Mouse (Mus musculus) naive thymus-derived CD4-positive, alpha-beta T cell, adult 2 months (primary cell): ENCODE results near the gene Gm10638.

Experiments
- DNase-seq: peaks from one replicate; pipeline ENCODE4 v3.0.0-alpha.2; 2011; ENCODE audit warnings: low read depth

Gene Gm10638

DNA sequence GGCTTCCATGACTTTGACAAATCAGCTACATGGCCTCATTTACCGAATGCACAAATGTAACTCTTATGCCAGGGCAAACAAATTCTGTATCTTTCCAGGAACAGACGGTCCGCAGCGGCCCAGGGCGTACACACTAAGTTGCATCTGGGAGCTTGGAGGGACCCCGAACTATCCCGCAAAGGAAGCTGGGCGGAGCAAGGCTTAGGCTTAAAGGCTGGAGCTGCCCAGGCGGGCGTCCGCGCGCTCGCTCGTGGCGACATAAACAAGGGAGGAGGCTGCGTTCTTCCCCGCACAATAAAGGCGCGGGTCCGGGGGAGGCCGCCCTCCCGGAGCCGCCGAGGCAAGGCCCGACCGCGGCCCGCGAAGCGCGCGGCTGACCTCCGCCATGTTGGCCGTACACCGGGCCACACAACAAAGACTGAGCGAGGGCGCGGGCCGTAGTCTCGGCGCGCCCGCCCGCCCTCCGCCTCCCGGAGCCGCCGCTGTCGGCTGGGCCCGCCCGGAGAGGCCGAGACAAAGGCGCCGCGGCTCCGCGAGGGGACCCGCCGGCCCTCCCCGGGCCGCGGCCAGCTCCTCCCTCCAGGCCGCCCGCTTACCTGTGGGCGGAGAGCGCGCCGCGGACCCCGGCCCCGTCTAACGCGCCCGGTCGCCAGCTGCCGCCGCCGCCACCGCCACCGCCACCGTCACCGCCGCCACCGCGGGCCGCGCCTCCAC, at the start of gene Gm10638, which contains the start of gene Siah1a:
Gm10638 (plus strand) TSS at position 479 of the 714 bp plus-strand sequence.
Siah1a (minus strand) TSS at position 714 of the 714 bp plus-strand sequence.
- DNase-seq, result peak; percentile 65

DNA sequence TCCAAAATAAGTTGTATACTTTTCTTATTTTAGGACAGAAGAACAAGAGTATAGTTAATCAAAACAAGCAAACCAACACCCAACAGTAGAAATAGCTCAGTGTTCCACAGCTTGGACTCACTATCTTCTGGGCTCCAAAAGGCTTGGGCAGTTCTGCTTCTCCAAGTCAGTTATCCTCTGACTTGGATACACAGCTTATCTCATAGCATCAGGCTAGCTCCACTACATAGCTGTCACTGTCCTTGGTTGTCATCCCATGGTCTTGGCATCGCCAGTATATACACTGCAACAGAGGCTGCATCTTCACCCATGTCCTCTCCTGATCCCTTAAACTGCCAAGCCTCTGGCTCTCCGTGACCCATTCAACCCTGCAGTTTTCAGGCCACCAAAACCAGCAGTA, 49.8 kb upstream of the Gm10638 start:
- DNase-seq, result no peak

- DNase-seq, result no peak
Measured at GRCm38 (mm10) chr8:86698811-86699421, 46.6 kb upstream of the Gm10638 start.

DNA sequence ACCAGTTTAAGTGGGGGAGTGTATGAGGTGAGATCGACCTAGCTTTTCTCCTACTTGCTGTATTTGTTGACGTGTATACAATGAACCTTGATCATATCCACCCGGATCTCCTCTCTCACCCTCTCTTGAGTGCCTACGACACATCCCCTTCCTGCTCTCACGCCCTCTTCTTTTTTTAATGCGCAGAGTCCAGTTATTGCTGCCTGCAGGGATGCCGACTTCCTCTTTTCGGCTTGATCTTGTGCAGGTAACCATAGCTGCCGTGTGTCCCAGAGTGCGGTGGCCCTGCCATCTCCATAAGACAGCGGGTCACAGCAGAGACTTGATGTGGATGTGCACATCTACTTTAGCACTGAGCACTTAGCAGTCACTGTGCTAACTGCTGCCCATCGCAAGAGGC, 46.0 kb upstream of the Gm10638 start:
- peak; percentile 54 for DNase-seq

DNA sequence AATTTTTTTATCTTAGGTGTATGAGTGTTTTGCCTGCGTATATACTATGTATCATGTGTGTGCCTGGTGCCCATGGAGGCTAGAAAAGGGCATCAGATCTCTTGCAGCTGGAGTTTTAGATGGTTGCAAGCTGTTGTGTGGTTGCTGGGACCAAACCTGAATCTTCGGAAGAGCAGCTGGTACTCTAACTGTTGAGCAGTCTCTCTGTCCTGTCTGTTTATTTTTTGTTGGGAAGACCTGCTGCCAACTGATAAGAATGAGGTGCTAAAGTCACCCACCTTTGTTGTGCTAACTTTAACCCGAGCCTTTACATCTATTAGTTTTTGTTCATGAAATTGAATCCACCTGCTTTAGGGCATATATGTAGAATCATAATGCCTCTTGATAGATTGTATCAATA, 43.0 kb upstream of the Gm10638 start:
- DNase-seq, result no peak

- peak; percentile 36 for DNase-seq
Measured at GRCm38 (mm10) chr8:86705317-86705716, 40.2 kb upstream of the Gm10638 start.

- DNase-seq, result peak; percentile 73
Measured at GRCm38 (mm10) chr8:86706756-86707155, 38.7 kb upstream of the Gm10638 start.

DNA sequence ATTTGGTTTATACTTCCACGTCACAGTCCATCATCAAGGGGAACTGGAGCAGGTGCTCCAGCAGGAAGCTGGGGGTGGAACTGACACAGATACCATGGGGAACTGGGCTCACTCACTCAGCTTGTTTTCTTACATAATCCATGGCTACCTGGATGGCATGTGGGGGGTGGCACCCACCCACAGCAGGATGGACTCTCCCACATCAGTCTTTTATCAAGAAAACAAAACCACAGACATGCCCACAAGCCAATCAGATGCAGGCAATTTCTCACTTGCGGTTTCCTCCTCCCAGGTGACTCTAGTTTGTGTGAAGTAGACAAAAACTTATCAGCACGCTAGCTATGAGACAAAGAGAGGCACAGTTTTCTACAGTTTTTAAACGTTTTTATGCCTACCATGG, 37.6 kb upstream of the Gm10638 start:
- peak; percentile 95 for DNase-seq

DNA sequence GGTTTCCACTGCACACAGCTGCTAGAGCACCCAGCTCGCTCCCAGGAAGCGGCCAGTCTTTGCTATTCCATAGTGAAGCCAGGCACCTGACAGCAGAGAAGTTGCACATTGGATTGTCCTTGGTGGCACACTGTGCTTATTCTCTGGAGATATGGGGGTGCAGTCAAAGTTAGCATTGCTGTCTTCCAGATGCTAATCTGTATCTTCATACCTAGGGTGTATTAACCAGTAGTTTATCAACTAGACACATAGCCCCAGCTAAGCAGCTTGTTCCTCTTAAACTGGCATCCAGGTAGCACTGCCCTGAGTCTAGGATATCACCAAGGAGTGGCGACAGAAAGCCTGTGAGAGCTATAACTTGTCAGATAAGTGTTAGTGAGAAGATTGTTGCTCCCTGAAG, 32.9 kb upstream of the Gm10638 start:
- DNase-seq, result no peak

GRCm38 (mm10) chr8:86713407-86714188, 31.9 kb upstream of the Gm10638 start:
- DNase-seq, result no peak

DNA sequence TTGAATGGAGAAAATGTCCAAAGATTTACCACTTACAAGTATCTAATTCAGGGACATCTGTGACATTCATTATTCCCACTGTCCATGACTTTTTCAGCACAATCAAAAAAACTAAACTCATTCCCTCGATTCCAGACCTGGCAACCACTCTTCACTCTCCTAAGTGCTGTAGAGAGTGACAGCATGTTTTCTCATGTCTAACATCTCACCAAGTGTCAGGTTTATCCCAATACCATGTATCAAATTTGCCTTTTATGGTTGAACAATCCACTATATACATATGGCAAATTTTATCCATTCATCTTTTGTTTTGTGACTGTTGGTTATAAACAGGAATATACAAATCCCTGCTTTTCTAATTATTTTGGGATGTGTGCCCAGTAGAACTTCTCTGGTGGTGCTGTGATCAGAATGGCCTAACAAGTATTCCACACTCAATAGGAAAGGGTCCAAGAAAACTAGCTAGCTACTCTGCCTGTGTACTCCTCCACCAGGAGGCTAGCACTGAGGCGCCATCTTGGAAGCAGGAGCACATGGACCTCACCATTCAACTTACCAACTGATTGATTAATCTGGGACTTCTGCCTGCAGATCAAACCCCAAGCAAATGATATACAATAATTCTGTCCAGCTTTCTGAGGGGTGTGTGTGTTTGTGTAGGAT, 27.0 kb upstream of the Gm10638 start:
- no peak for DNase-seq

DNA sequence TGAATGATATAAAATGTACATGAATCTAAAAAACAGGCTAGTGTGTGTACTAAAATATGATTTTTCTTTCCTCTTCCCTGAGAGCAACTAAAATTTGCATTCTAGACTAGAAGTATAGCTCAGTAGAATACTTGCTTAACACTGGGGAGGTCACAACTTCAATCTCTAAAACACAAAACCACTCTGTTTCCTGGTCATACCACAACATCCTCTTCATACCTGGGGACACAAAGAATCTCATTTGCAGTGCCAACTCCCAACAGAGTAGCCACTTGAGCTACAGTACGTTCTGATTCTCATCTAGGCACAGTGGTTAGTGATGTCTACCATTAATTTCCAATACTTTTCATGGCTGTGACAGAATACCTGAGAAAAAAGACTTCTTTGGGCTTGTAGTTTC, 26.1 kb upstream of the Gm10638 start:
- peak; percentile 72 for DNase-seq

DNA sequence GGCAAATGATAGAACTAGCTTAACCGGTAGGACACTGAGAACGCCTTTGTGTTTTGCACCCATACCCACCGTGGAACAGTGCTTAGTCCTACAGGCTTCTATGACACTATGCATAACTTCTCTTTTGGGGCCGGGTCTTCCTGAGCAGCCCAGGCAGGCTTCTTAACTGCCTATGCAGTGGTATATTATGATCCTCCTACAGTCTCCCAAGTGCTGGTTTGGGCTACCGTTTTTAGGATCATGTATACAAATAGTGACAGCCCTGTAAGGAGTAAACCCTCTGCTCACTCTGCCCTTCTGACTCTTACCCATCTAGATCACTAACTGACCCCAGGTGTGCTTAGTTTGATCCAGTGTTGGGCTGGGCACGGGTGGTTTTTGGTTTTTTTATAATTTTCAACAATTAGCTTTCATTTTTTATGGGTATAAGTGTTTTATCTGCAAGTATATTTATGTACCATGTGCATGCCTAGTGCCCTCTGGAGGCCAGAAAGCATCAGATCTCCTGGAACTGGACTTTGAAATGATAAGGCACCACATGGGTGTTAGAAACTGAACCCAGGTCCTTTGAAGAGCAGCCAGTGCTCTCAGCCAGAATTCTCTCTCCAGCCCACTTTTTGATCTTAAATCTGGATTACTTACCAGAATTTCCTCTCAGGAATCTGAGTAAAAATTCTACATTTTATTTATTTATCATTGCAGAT, 24.6 kb upstream of the Gm10638 start:
- DNase-seq, result peak; percentile 60

- no peak for DNase-seq
Measured at GRCm38 (mm10) chr8:86721490-86721889, 24.0 kb upstream of the Gm10638 start.

DNA sequence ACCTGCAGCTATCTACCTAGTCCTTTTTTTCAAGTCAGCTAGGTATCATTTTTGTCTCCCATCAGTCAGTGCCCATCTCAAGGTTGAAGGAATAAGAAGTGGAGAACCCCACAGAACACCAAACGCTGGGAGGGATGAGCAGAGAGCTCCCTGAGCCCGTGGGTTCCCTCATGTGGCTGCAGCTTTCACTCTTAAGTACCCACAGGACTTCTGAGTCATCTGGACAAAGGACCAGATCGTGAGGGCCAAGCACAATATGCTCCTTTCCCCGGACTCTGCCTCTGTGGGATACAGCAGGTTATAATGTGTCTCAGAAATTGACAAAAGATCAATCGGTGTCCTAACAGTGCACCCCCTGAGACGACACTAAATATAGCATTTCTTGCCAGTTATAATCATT, 18.5 kb upstream of the Gm10638 start:
- DNase-seq, result no peak

- peak; percentile 54 for DNase-seq
Measured at GRCm38 (mm10) chr8:86728224-86728950, 17.1 kb upstream of the Gm10638 start.

DNA sequence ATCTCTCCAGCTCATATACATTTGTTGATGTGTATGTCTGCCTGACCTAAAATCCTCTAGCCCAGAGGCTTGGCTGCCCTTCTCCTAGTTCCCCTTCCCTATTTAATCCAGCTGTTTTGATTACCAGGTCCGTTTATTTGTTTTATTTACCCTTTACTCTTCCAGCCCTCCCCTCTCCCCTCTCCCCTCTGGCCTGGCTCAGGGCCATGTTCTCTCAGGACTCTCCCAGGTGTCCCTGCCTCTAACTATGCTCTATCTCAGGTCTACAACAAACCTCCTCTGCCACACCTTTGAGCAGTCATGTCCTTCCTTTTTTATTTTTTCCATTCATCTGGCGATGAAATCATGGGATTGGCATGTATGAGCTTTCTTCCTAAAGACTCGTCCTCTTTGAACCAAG, 15.2 kb upstream of the Gm10638 start:
- no peak for DNase-seq

- DNase-seq, result no peak
Measured at GRCm38 (mm10) chr8:86730860-86731259, 14.6 kb upstream of the Gm10638 start.

GRCm38 (mm10) chr8:86734171-86734570, 11.3 kb upstream of the Gm10638 start:
- DNase-seq, result no peak

DNA sequence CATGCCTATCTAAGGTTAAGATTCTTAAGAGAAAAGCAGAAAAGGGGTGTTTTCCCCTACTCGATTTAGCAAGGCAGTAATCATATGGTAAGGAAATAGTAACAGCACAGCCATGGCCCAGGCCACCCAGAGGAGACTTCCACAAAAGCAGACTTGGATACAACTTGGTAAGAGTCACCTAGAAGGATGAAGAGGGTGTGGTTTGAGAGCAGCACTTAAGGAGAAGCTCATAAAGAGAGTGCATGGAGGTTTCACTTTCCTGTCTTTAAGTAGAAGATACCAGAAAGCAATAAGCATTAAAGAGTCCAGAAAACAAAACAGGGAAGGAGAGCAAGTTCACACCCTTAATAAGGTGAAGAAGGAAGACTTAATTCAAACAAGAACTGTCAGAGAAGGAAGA, 10.5 kb upstream of the Gm10638 start:
- peak; percentile 51 for DNase-seq
